Mouse (Mus musculus) olfactory bulb, adult 2 months (tissue): ENCODE results near the gene Faf1.

Experiments used
- CTCF ChIP-seq: fragments of 200-500 bp; IDR thresholded peaks from 2 replicates; pipeline ENCODE4 v1.5.1; 2012; ENCODE audit warnings: low read depth, mild to moderate bottlenecking, low read length, moderate library complexity; ENCODE audit not compliant: insufficient read depth
- POLR2A ChIP-seq: fragments of 200-500 bp; IDR thresholded peaks from 2 replicates; pipeline ENCODE4 v1.6.1; 2012; ENCODE audit warnings: mild to moderate bottlenecking, low read depth, low read length, moderate library complexity; ENCODE audit not compliant: insufficient read depth

DNA sequence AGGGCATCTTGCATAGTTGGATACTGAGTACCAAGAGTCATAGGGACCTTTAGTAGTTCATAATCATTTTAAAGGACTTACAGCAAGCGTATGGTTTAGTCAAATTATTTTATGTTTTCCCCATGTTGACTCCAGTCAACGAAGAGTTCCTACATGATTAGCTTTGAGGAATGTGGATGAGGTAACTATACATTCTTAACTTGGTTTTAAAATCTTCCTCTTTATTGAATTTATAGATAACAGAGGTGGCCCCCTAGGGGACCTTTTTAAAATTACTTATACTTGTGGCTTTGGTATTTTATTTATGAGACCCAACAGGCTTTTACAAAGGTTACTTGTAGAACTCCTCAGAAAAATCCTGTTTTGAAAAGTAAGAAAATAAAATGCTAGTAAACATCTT, 6.2 kb upstream of the Faf1 start:
- TF ChIP-seq CTCF (no peak), POLR2A (no peak)
